Mouse (Mus musculus): ENCODE measurements around the gene Mrpl49. TPM values are rescaled to one million over a fixed set of nuclear protein-coding genes. Genes with fewer than 3 reads are reported as not detected.
A peak's percentile ranks its signal among the peaks of the same experiment; 100 is the strongest.

Gene Mrpl49
- 63.2 and 65.5 TPM in 2 replicates for polyA plus RNA-seq (2014; fragmentation: Nextera tagmentation; extraction: Ambion mirVana)

GRCm38 (mm10) chr19:6057313-6058096, at the start of gene Mrpl49, which contains the start of gene Fau:
TSS of gene Mrpl49 (minus strand) at chr19:6057785.
TSS of gene Fau (plus strand) at chr19:6057844.
- 0% methylated on average over 63 of the region's 63 CpGs for WGBS
- peak; percentile 85 for ATAC-seq (ENCODE audit: low read depth)

GRCm38 (mm10) chr19:6105586-6105985, 48.0 kb upstream of the Mrpl49 start, which contains the start of gene Naaladl1:
TSS of gene Naaladl1 (plus strand) at chr19:6105782.
- Histone ChIP-seq H3K4me2 (ENCODE audit: low read depth, low read length) (no peak within 1 kb of the TSS), H3K27ac (ENCODE audit: low read depth, low read length) (no peak within 1 kb of the TSS), H3K4me1 (ENCODE audit: control insufficient read depth, insufficient read depth, low read length) (no peaks in the 10 kb centered on the region), H3K27me3 (ENCODE audit: control insufficient read depth, insufficient read depth, low read length) (no peaks in the 10 kb centered on the region), H3K36me3 (ENCODE audit: control insufficient read depth, insufficient read depth, low read length) (no peaks in the 10 kb centered on the region), H3K9ac (replicated peaks; ENCODE audit: low read depth, low read length) (no peak within 1 kb of the TSS), H3K4me3 (ENCODE audit: low read depth, low read length) (no peak within 1 kb of the TSS), H3K9me3 (ENCODE audit: control insufficient read depth, low read length) (no peaks in the 10 kb centered on the region)
- WGBS: 90% methylated on average over 7 of the region's 7 CpGs
- ATAC-seq (ENCODE audit: low read depth): no peak

More at GRCm38 (mm10) chr19:6057313-6058096, at the start of gene Mrpl49, which contains the start of gene Fau:
- no peaks in the 10 kb centered on the region for H3K27me3 ChIP-seq (ENCODE audit: control insufficient read depth, insufficient read depth, low read length)
- peak within 1 kb of the TSS; percentile 79 for H3K9ac ChIP-seq (replicated peaks; ENCODE audit: low read depth, low read length)
- H3K36me3 ChIP-seq (ENCODE audit: control insufficient read depth, insufficient read depth, low read length): peaks cover 25% of the 10 kb centered on the region
- peak within 1 kb of the TSS; percentile 83 for H3K4me2 ChIP-seq (ENCODE audit: low read depth, low read length)
- H3K9me3 ChIP-seq (ENCODE audit: control insufficient read depth, low read length): no peaks in the 10 kb centered on the region
- peak within 1 kb of the TSS; percentile 78 for H3K4me3 ChIP-seq (ENCODE audit: low read depth, low read length)
- H3K27ac ChIP-seq (ENCODE audit: low read depth, low read length): peak within 1 kb of the TSS; percentile 83
- peaks cover 23% of the 10 kb centered on the region for H3K4me1 ChIP-seq (ENCODE audit: control insufficient read depth, insufficient read depth, low read length)

GRCm38 (mm10) chr19:6104476-6104875, 46.9 kb upstream of the Mrpl49 start:
- no peak overlapping the region for H3K9ac ChIP-seq (replicated peaks; ENCODE audit: low read depth, low read length)
- no peaks in the 10 kb centered on the region for H3K4me1 ChIP-seq (ENCODE audit: control insufficient read depth, insufficient read depth, low read length)
- no peak for ATAC-seq (ENCODE audit: low read depth)
- no peak overlapping the region for H3K4me2 ChIP-seq (ENCODE audit: low read depth, low read length)
- H3K4me3 ChIP-seq (ENCODE audit: low read depth, low read length): no peak overlapping the region
- WGBS: 89% methylated on average over 4 of the region's 4 CpGs
- H3K27ac ChIP-seq (ENCODE audit: low read depth, low read length): no peak overlapping the region
- H3K36me3 ChIP-seq (ENCODE audit: control insufficient read depth, insufficient read depth, low read length): no peaks in the 10 kb centered on the region
- H3K9me3 ChIP-seq (ENCODE audit: control insufficient read depth, low read length): no peaks in the 10 kb centered on the region
- H3K27me3 ChIP-seq (ENCODE audit: control insufficient read depth, insufficient read depth, low read length): no peaks in the 10 kb centered on the region

GRCm38 (mm10) chr19:6102169-6102853, 44.7 kb upstream of the Mrpl49 start:
- Histone ChIP-seq H3K4me1 (ENCODE audit: control insufficient read depth, insufficient read depth, low read length) (no peaks in the 10 kb centered on the region), H3K9me3 (ENCODE audit: control insufficient read depth, low read length) (no peaks in the 10 kb centered on the region), H3K36me3 (ENCODE audit: control insufficient read depth, insufficient read depth, low read length) (no peaks in the 10 kb centered on the region), H3K27ac (ENCODE audit: low read depth, low read length) (no peak overlapping the region), H3K4me2 (ENCODE audit: low read depth, low read length) (no peak overlapping the region), H3K27me3 (ENCODE audit: control insufficient read depth, insufficient read depth, low read length) (no peaks in the 10 kb centered on the region), H3K9ac (replicated peaks; ENCODE audit: low read depth, low read length) (no peak overlapping the region), H3K4me3 (ENCODE audit: low read depth, low read length) (no peak overlapping the region)
- ATAC-seq (ENCODE audit: low read depth): no peak
- 86% methylated on average over 6 of the region's 6 CpGs for WGBS

- Histone ChIP-seq H3K4me3 (ENCODE audit: low read depth, low read length) (no peak overlapping the region), H3K9me3 (ENCODE audit: control insufficient read depth, low read length) (no peaks in the 10 kb centered on the region), H3K36me3 (ENCODE audit: control insufficient read depth, insufficient read depth, low read length) (no peaks in the 10 kb centered on the region), H3K9ac (replicated peaks; ENCODE audit: low read depth, low read length) (no peak overlapping the region), H3K4me2 (ENCODE audit: low read depth, low read length) (no peak overlapping the region), H3K27ac (ENCODE audit: low read depth, low read length) (no peak overlapping the region), H3K4me1 (ENCODE audit: control insufficient read depth, insufficient read depth, low read length) (no peaks in the 10 kb centered on the region), H3K27me3 (ENCODE audit: control insufficient read depth, insufficient read depth, low read length) (no peaks in the 10 kb centered on the region)
- ATAC-seq (ENCODE audit: low read depth): no peak
- 56% methylated on average over 6 of the region's 6 CpGs for WGBS
Observed at GRCm38 (mm10) chr19:6101186-6101585, 43.6 kb upstream of the Mrpl49 start.

DNA sequence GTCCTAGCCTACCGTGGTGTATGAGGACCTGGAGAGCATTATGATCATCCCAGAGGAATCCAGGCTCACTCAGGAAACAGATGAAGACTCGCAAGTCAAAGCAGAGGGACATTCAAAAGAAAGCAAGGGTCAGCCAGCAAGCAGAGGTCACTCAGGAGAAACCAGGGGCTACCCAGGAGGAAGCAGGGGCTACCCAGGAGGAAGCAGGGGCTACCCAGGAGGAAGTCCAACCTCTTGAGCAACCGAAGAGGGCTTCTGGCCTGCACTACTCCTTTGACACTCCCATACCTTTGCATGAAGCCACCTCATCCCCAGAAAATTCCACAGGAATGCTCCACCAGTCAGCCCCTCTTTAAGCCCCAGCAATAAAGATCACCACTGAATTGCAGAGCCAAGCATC, 40.3 kb upstream of the Mrpl49 start:
- Histone ChIP-seq H3K36me3 (ENCODE audit: control insufficient read depth, insufficient read depth, low read length) (no peaks in the 10 kb centered on the region), H3K27ac (ENCODE audit: low read depth, low read length) (no peak overlapping the region), H3K9me3 (ENCODE audit: control insufficient read depth, low read length) (no peaks in the 10 kb centered on the region), H3K4me3 (ENCODE audit: low read depth, low read length) (no peak overlapping the region), H3K27me3 (ENCODE audit: control insufficient read depth, insufficient read depth, low read length) (no peaks in the 10 kb centered on the region), H3K9ac (replicated peaks; ENCODE audit: low read depth, low read length) (no peak overlapping the region), H3K4me2 (ENCODE audit: low read depth, low read length) (no peak overlapping the region), H3K4me1 (ENCODE audit: control insufficient read depth, insufficient read depth, low read length) (no peaks in the 10 kb centered on the region)
- no peak for ATAC-seq (ENCODE audit: low read depth)
- 84% methylated on average over 3 of the region's 3 CpGs for WGBS

DNA sequence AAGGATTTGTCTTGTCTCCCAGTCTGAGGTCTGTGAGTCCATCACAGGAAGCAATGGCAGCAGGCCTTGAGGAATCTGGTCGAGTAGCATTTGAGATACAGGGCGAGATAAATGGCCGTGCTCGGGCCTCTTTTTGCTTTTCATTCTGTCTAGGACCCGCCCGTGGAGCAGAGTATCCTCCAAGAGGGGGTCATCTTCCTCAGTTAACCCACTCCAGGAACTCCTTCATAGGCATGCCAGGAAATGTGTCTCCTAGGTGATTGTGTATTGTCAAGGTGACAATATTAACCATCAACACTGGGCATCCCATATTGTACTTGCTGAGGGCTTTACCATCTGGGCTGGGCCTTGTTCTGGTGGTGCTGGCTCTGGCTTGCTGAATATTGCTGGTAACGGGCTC, 36.5 kb upstream of the Mrpl49 start, which contains the start of gene AC131692.1:
Gene AC131692.1, plus strand, starts transcription at position 301 of the 400 bp plus-strand sequence.
- Histone ChIP-seq H3K9me3 (ENCODE audit: control insufficient read depth, low read length) (no peaks in the 10 kb centered on the region), H3K4me3 (ENCODE audit: low read depth, low read length) (no peak within 1 kb of the TSS), H3K4me2 (ENCODE audit: low read depth, low read length) (no peak within 1 kb of the TSS), H3K27ac (ENCODE audit: low read depth, low read length) (no peak within 1 kb of the TSS), H3K36me3 (ENCODE audit: control insufficient read depth, insufficient read depth, low read length) (no peaks in the 10 kb centered on the region), H3K9ac (replicated peaks; ENCODE audit: low read depth, low read length) (0 out of 2 replicates have a peak within 1 kb of the TSS, but pooled peaks have one; percentile 3), H3K4me1 (ENCODE audit: control insufficient read depth, insufficient read depth, low read length) (no peaks in the 10 kb centered on the region), H3K27me3 (ENCODE audit: control insufficient read depth, insufficient read depth, low read length) (no peaks in the 10 kb centered on the region)
- 96% methylated on average over 7 of the region's 7 CpGs for WGBS
- no peak for ATAC-seq (ENCODE audit: low read depth)

GRCm38 (mm10) chr19:6088841-6089240, 31.3 kb upstream of the Mrpl49 start:
- Histone ChIP-seq H3K27ac (ENCODE audit: low read depth, low read length) (no peak overlapping the region), H3K27me3 (ENCODE audit: control insufficient read depth, insufficient read depth, low read length) (no peaks in the 10 kb centered on the region), H3K4me3 (ENCODE audit: low read depth, low read length) (no peak overlapping the region), H3K9ac (replicated peaks; ENCODE audit: low read depth, low read length) (no peak overlapping the region), H3K4me1 (ENCODE audit: control insufficient read depth, insufficient read depth, low read length) (peaks cover 8% of the 10 kb centered on the region), H3K36me3 (ENCODE audit: control insufficient read depth, insufficient read depth, low read length) (no peaks in the 10 kb centered on the region), H3K4me2 (ENCODE audit: low read depth, low read length) (no peak overlapping the region), H3K9me3 (ENCODE audit: control insufficient read depth, low read length) (no peaks in the 10 kb centered on the region)
- no peak for ATAC-seq (ENCODE audit: low read depth)
- 95% methylated on average over 13 of the region's 13 CpGs for WGBS

DNA sequence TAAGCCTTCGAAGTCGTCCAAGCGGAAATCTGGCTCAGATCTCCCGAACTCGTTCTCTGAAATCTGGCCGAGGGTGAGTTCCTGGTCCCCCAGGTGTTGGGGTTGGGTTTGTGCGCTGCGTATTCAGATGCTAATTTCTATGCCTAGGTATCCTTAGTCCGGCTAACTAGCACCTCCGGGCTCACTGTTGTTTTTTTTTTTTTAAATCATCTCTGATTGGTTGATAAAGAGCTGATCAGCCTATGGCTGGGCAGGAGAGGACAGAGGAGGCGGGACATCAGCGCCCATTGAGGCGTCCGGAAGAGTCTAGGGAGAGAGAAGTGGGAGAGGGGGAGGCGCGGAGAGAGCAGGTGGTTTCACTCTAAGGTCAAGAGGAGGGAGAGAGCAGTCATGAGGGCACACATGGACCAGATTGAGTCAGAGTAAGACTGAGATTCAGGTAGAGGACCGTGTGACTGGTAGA, 27.9 kb upstream of the Mrpl49 start:
- H3K27me3 ChIP-seq (ENCODE audit: control insufficient read depth, insufficient read depth, low read length): no peaks in the 10 kb centered on the region
- H3K9ac ChIP-seq (replicated peaks; ENCODE audit: low read depth, low read length): no peak overlapping the region
- H3K4me2 ChIP-seq (ENCODE audit: low read depth, low read length): peak overlapping the region; percentile 89
- peaks cover 13% of the 10 kb centered on the region for H3K36me3 ChIP-seq (ENCODE audit: control insufficient read depth, insufficient read depth, low read length)
- under 1% methylated on average over 17 of the region's 17 CpGs for WGBS
- H3K4me3 ChIP-seq (ENCODE audit: low read depth, low read length): peak overlapping the region; percentile 41
- ATAC-seq (ENCODE audit: low read depth): peak; percentile 69
- H3K4me1 ChIP-seq (ENCODE audit: control insufficient read depth, insufficient read depth, low read length): peaks cover 11% of the 10 kb centered on the region
- H3K9me3 ChIP-seq (ENCODE audit: control insufficient read depth, low read length): no peaks in the 10 kb centered on the region
- H3K27ac ChIP-seq (ENCODE audit: low read depth, low read length): no peak overlapping the region

Measured in neural tube, embryonic 14.5 days (tissue).